Mouse (Mus musculus): ENCODE measurements around the gene Rai14. TPM values are rescaled to one million over a fixed set of nuclear protein-coding genes. Genes with fewer than 3 reads are reported as not detected.

Rai14 gene
- total and polyA plus RNA-seq, 3 experiments = not detected

DNA sequence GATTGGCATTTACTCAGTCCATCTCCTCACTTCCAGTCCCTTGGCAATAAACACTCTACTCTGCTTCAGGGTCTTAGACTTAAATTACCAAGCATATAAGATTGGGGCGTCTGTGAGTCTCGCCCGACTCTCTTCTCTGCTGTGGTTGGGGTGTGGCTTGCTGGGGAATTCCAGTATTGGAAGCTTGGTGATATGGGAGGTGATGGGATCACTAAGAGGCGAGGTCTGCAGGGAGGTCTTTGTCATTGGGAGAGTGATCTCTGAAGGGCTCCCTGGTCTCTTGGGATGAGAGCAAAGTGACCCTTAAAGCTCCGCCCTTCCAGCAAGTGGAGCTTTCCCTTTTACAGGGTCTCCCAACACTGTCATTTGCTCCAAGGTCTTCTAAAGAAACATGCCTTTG is 23.5 kb downstream of the Rai14 start:
- Histone ChIP-seq H3K79me2 (ENCODE audit: control insufficient read depth, insufficient read depth, low read length, poor library complexity) (no peaks in the 10 kb centered on the region), H3K9ac (ENCODE audit: control insufficient read depth, low read depth, low read length, poor library complexity, severe bottlenecking) (no peak overlapping the region), H3K27ac (ENCODE audit: control insufficient read depth, low read depth, low read length) (no peak overlapping the region), H3K4me3 (ENCODE audit: control insufficient read depth in 1 of 2, insufficient read depth in 1 of 2, low read depth in 2 of 2, low read length in 2 of 2) (no peak overlapping the region), H3K27me3 (ENCODE audit: control insufficient read depth in 1 of 2, insufficient read depth in 2 of 2, low read length in 2 of 2) (no peaks in the 10 kb centered on the region), H3K4me1 (ENCODE audit: control insufficient read depth in 1 of 2, insufficient read depth in 2 of 2, low read length in 2 of 2) (no peaks in the 10 kb centered on the region), H3K36me3 (ENCODE audit: control insufficient read depth in 1 of 2, insufficient read depth in 2 of 2, low read length in 2 of 2) (no peaks in the 10 kb centered on the region), H3K9me3 (replicated peaks; ENCODE audit: insufficient read depth, low read length) (no peaks in the 10 kb centered on the region)
- DNase-seq (ENCODE audit: low read depth, low spot score) = no peak
- TF ChIP-seq MAZ (IDR thresholded peaks at IDR 0.05; ENCODE audit: low read depth, low read length) = no peak
- TF ChIP-seq SMC3 (IDR thresholded peaks at IDR 0.05; ENCODE audit: low read depth, low read length) = no peak
- TF ChIP-seq CHD2 (IDR thresholded peaks at IDR 0.05; ENCODE audit: low read length) = no peak
- TF ChIP-seq NRF1 (IDR thresholded peaks at IDR 0.05; ENCODE audit: insufficient read depth, low read depth, low read length, poor library complexity, severe bottlenecking) = no peak
- no peak for TF ChIP-seq MEF2A (IDR thresholded peaks at IDR 0.05; ENCODE audit: extremely low read depth, insufficient replicate concordance, low read depth, low read length, poor library complexity, severe bottlenecking)

DNA sequence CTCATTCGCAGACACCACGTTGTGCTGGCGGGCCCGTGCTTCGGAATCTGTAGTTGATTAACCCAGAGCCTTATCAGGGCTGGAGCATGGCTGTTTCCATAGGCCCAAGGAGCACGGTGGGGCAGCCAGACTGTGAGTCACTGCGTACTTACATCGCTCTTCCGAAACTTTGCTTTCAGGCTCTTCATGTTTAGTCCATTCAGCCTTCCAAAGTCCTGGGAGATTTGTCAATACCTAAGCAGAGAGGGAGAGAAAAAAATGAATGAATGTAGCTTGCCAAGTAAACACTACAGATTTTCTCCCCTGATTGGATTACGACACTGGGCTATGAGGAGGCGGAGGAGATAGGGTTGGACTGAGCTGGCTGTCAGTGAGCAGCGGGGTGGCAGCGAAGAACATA is 24.2 kb downstream of the Rai14 start:
- Histone ChIP-seq H3K9ac (ENCODE audit: control insufficient read depth, low read depth, low read length, poor library complexity, severe bottlenecking) (no peak overlapping the region), H3K4me3 (ENCODE audit: control insufficient read depth in 1 of 2, insufficient read depth in 1 of 2, low read depth in 2 of 2, low read length in 2 of 2) (no peak overlapping the region), H3K9me3 (replicated peaks; ENCODE audit: insufficient read depth, low read length) (no peaks in the 10 kb centered on the region), H3K27me3 (ENCODE audit: control insufficient read depth in 1 of 2, insufficient read depth in 2 of 2, low read length in 2 of 2) (no peaks in the 10 kb centered on the region), H3K79me2 (ENCODE audit: control insufficient read depth, insufficient read depth, low read length, poor library complexity) (no peaks in the 10 kb centered on the region), H3K27ac (ENCODE audit: control insufficient read depth, low read depth, low read length) (no peak overlapping the region), H3K4me1 (ENCODE audit: control insufficient read depth in 1 of 2, insufficient read depth in 2 of 2, low read length in 2 of 2) (no peaks in the 10 kb centered on the region), H3K36me3 (ENCODE audit: control insufficient read depth in 1 of 2, insufficient read depth in 2 of 2, low read length in 2 of 2) (no peaks in the 10 kb centered on the region)
- no peak for DNase-seq (ENCODE audit: low read depth, low spot score)
- no peak for TF ChIP-seq RAD21 (IDR thresholded peaks at IDR 0.05; ENCODE audit: low read depth, low read length)

DNA sequence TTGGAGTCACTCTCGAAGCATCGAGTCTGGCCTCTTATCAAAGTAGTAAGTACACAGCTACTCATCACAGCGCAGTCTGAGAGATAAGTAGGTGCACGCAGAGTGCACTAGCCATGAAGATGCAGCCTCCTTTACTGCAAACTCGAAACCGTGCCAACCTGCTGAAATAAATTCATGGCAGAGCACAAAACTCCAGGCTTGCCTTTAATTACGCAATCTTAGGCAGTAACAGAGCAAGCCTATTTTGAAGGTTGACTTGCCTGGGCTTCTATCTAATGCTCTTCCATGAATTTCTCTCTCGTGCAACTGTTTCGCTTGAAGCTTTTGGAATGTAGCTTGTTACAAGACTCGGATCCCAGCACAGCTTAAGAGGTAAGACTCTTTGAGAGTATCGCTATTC is 25.1 kb downstream of the Rai14 start:
- no peaks in the 10 kb centered on the region for H3K4me1 ChIP-seq (ENCODE audit: control insufficient read depth in 1 of 2, insufficient read depth in 2 of 2, low read length in 2 of 2)
- H3K9me3 ChIP-seq (replicated peaks; ENCODE audit: insufficient read depth, low read length) = no peaks in the 10 kb centered on the region
- H3K9ac ChIP-seq (ENCODE audit: control insufficient read depth, low read depth, low read length, poor library complexity, severe bottlenecking) = no peak overlapping the region
- no peaks in the 10 kb centered on the region for H3K36me3 ChIP-seq (ENCODE audit: control insufficient read depth in 1 of 2, insufficient read depth in 2 of 2, low read length in 2 of 2)
- no peaks in the 10 kb centered on the region for H3K27me3 ChIP-seq (ENCODE audit: control insufficient read depth in 1 of 2, insufficient read depth in 2 of 2, low read length in 2 of 2)
- TF ChIP-seq E2F4 (IDR thresholded peaks at IDR 0.05; ENCODE audit: borderline replicate concordance, low read depth, low read length) (no peak), ZNF384 (IDR thresholded peaks at IDR 0.05; ENCODE audit: low read depth, low read length) (no peak), POLR2AphosphoS5 (IDR thresholded peaks at IDR 0.05; ENCODE audit: borderline replicate concordance, low read depth, low read length) (no peak), TCF12 (IDR thresholded peaks at IDR 0.05; ENCODE audit: low read depth, low read length) (no peak), RAD21 (IDR thresholded peaks at IDR 0.05; ENCODE audit: low read depth, low read length) (no peak), MYB (IDR thresholded peaks at IDR 0.05; ENCODE audit: low read depth, low read length) (no peak), TAL1 (IDR thresholded peaks at IDR 0.05; ENCODE audit: low read length) (no peak), MXI1 (IDR thresholded peaks at IDR 0.05; ENCODE audit: low read depth, low read length) (no peak), MAX (IDR thresholded peaks at IDR 0.05; ENCODE audit: low read length) (no peak), SMC3 (IDR thresholded peaks at IDR 0.05; ENCODE audit: low read depth, low read length) (no peak), CHD2 (IDR thresholded peaks at IDR 0.05; ENCODE audit: low read length) (no peak), POLR2AphosphoS2 (IDR thresholded peaks at IDR 0.05; ENCODE audit: low read length) (no peak), GABPA (IDR thresholded peaks at IDR 0.05; ENCODE audit: low read depth, low read length) (no peak), MAZ (IDR thresholded peaks at IDR 0.05; ENCODE audit: low read depth, low read length) (no peak), ZMIZ1 (IDR thresholded peaks at IDR 0.05; ENCODE audit: low read depth, low read length) (no peak), JUND (IDR thresholded peaks at IDR 0.05; ENCODE audit: low read depth, low read length) (no peak), HCFC1 (IDR thresholded peaks at IDR 0.05; ENCODE audit: low read depth, low read length) (no peak), NELFE (IDR thresholded peaks at IDR 0.05; ENCODE audit: low read depth, low read length) (no peak), CTCF (IDR thresholded peaks at IDR 0.05 in 2 of 3, conservative IDR thresholded peaks at IDR 0.05 in 1 of 3; ENCODE audit: control insufficient read depth in 1 of 3, insufficient read depth in 1 of 3, low read depth in 2 of 3, low read length in 3 of 3, poor library complexity in 1 of 3, severe bottlenecking in 1 of 3) (no peak)
- H3K4me3 ChIP-seq (ENCODE audit: control insufficient read depth in 1 of 2, insufficient read depth in 1 of 2, low read depth in 2 of 2, low read length in 2 of 2) = no peak overlapping the region
- DNase-seq (ENCODE audit: low read depth, low spot score) = no peak
- no peak overlapping the region for H3K27ac ChIP-seq (ENCODE audit: control insufficient read depth, low read depth, low read length)
- no peaks in the 10 kb centered on the region for H3K79me2 ChIP-seq (ENCODE audit: control insufficient read depth, insufficient read depth, low read length, poor library complexity)

All from MEL (cell line).